In genomic region chr4:45965737-45966447, GRCm38 (mm10) we compare ENCODE assay signal across 8 mouse cellular contexts. TPM values are rescaled to one million over a fixed set of nuclear protein-coding genes. Genes with fewer than 3 reads are reported as not detected.
DNase-seq lines count a peak whose midpoint lies in the region; ATAC-seq and TF ChIP-seq lines count a peak whose summit lies in the region.

No protein-coding gene starts in this region.

- no peaks in the 10 kb centered on the region for H3K36me3 ChIP-seq in embryonic facial prominence, embryonic 12.5 days
- no peaks in the 10 kb centered on the region for H3K36me3 ChIP-seq in liver, embryonic 12.5 days
- no peaks in the 10 kb centered on the region for H3K36me3 ChIP-seq in stomach, postnatal 0 days (ENCODE audit: control insufficient read depth, insufficient read depth, low read length)

- peaks cover 3% of the 10 kb centered on the region; the same call in 1 of the 2 replicates for H3K4me1 ChIP-seq in embryonic facial prominence, embryonic 12.5 days
- peaks cover 12% of the 10 kb centered on the region; the same call in 1 of the 2 replicates for H3K4me1 ChIP-seq in liver, embryonic 12.5 days
- no peaks in the 10 kb centered on the region for H3K4me1 ChIP-seq in stomach, postnatal 0 days (replicated peaks; ENCODE audit: control insufficient read depth, insufficient read depth)

- DNase-seq in 3T3-L1 (ENCODE audit: low read depth, low spot score): peak; percentile 95
- peak; percentile 86 for DNase-seq in stomach, postnatal 0 days (ENCODE audit: low spot score)
- no peak for DNase-seq in layer of hippocampus, adult 11-12 months (ENCODE audit: low spot score)
- DNase-seq in cerebellum, postnatal 25 days: no peak
- DNase-seq in thymus, postnatal 10 days (ENCODE audit: low spot score in 2 of 2): no peak

- no peak for TF ChIP-seq EP300 in stomach, postnatal 0 days (optimal IDR thresholded peaks at IDR 0.05)

- no peak overlapping the region for H3K9ac ChIP-seq in embryonic facial prominence, embryonic 12.5 days
- no peak overlapping the region for H3K9ac ChIP-seq in liver, embryonic 12.5 days
- H3K9ac ChIP-seq in stomach, postnatal 0 days (ENCODE audit: low read length): 0 out of 2 replicates have a peak overlapping the region, but pooled peaks have one; percentile 35

- 0 out of 2 replicates have a peak, but pooled peaks cover 4% of the 10 kb centered on the region for H3K27me3 ChIP-seq in embryonic facial prominence, embryonic 12.5 days
- peaks cover 9% of the 10 kb centered on the region for H3K27me3 ChIP-seq in liver, embryonic 12.5 days (replicated peaks)
- H3K27me3 ChIP-seq in stomach, postnatal 0 days (ENCODE audit: control insufficient read depth, insufficient read depth, low read length): no peaks in the 10 kb centered on the region

- WGBS in embryonic facial prominence, embryonic 12.5 days: 32% methylated on average over 13 of the region's 13 CpGs
- WGBS in liver, embryonic 12.5 days (ENCODE audit: insufficient replicate concordance): 32% methylated on average over 13 of the region's 13 CpGs
- WGBS in stomach, postnatal 0 days: 19% methylated on average over 13 of the region's 13 CpGs

- no peak for TF ChIP-seq CTCF in stomach, postnatal 0 days (IDR thresholded peaks at IDR 0.05; ENCODE audit: low read depth)

- 0 out of 2 replicates have a peak overlapping the region, but pooled peaks have one; percentile 13 for H3K4me2 ChIP-seq in embryonic facial prominence, embryonic 12.5 days (replicated peaks)
- H3K4me2 ChIP-seq in liver, embryonic 12.5 days: peak overlapping the region; percentile 21; the same call in 1 of the 2 replicates
- H3K4me2 ChIP-seq in stomach, postnatal 0 days (replicated peaks; ENCODE audit: low read depth): peak overlapping the region; percentile 37

- H3K4me3 ChIP-seq in embryonic facial prominence, embryonic 12.5 days: no peak overlapping the region
- H3K4me3 ChIP-seq in liver, embryonic 12.5 days: no peak overlapping the region
- peak overlapping the region; percentile 15 for H3K4me3 ChIP-seq in stomach, postnatal 0 days (ENCODE audit: low read depth, low read length)

- H3K9me3 ChIP-seq in embryonic facial prominence, embryonic 12.5 days: no peaks in the 10 kb centered on the region
- no peaks in the 10 kb centered on the region for H3K9me3 ChIP-seq in liver, embryonic 12.5 days (replicated peaks)
- H3K9me3 ChIP-seq in stomach, postnatal 0 days (ENCODE audit: control insufficient read depth, low read length): no peaks in the 10 kb centered on the region

- ATAC-seq in embryonic facial prominence, embryonic 12.5 days (ENCODE audit: insufficient number of reproducible peaks, insufficient read depth, low FRiP score, low TSS enrichment): no peak
- peak; percentile 12 to 53; a peak in 2 of 4 replicates for ATAC-seq in hematopoietic stem cell, adult 5-6 weeks (replicated peaks in 1 of 2; ENCODE audit: insufficient read depth in 1 of 2, low FRiP score in 2 of 2, low TSS enrichment in 1 of 2, low read depth in 1 of 2, poor library complexity in 2 of 2, severe bottlenecking in 2 of 2)
- ATAC-seq in liver, embryonic 12.5 days: no peak
- ATAC-seq in stomach, postnatal 0 days (ENCODE audit: low FRiP score, low TSS enrichment): peak; percentile 87

- H3K27ac ChIP-seq in embryonic facial prominence, embryonic 12.5 days: no peak overlapping the region
- 0 out of 2 replicates have a peak overlapping the region, but pooled peaks have one; percentile 1 for H3K27ac ChIP-seq in liver, embryonic 12.5 days
- H3K27ac ChIP-seq in stomach, postnatal 0 days (replicated peaks): peak overlapping the region; percentile 75

RNA-seq across cellular contexts. Expression of gene Tdrd7, which starts 0.8 kb away (rescaled TPM):
- polyA plus RNA-seq in embryonic facial prominence, embryonic 12.5 days (2016; fragmentation: Nextera tagmentation; extraction: Ambion mirVana): 9.3 and 13.2 TPM in 2 replicates
- 14.4 and 15.2 TPM in 2 replicates for total RNA-seq in hematopoietic stem cell, adult 5-6 weeks (2017)
- polyA plus RNA-seq in liver, embryonic 12.5 days (2016; fragmentation: Nextera tagmentation; extraction: Ambion mirVana): 6.5 and 9.8 TPM in 2 replicates
- polyA plus RNA-seq in stomach, postnatal 0 days (2015; fragmentation: Nextera tagmentation; extraction: Ambion mirVana): 24.9 and 25.1 TPM in 2 replicates

Comparison
In these comparisons a context has a peak if more than half of its experiments do, and no peak if none do; other contexts are left out.
1. DNase-seq: peak in 3T3-L1 (single experiment) and stomach, postnatal 0 days (single experiment); none in layer of hippocampus, adult 11-12 months (single experiment), cerebellum, postnatal 25 days (0 of 2) and thymus, postnatal 10 days (0 of 2).
2. ATAC-seq: peak in hematopoietic stem cell, adult 5-6 weeks (2 of 2) and stomach, postnatal 0 days (single experiment); none in embryonic facial prominence, embryonic 12.5 days (single experiment) and liver, embryonic 12.5 days (single experiment).
3. Peak in every context shown above with its lines, with median percentiles within 50 percentile points of each other: H3K4me2 ChIP-seq.